Mouse (Mus musculus) MEL (cell line): ENCODE data around the gene Ly6g5b. TPM values are rescaled to one million over a fixed set of nuclear protein-coding genes. Genes with fewer than 3 reads are reported as not detected.

Experiments
- DNase-seq: peaks from one replicate; pipeline ENCODE4 v3.0.0; 2011; ENCODE audit warnings: low read depth, low spot score
- H3K27ac ChIP-seq: 2 replicates; pipeline ENCODE4 v1.5.1; 2012; ENCODE audit warnings: low read depth, mild to moderate bottlenecking, control low read depth, low read length, moderate library complexity; ENCODE audit not compliant: control insufficient read depth
- H3K27me3 ChIP-seq, 2 experiments: fragments of 150-350 bp in 1 of 2; sonication (generic) in 1 of 2; 2 replicates each; pipeline ENCODE4 v1.6.1; 2012; ENCODE audit warnings: low read length in 2 of 2, mild to moderate bottlenecking in 2 of 2, improper control_type of control experiment in 1 of 2, moderate library complexity in 1 of 2; ENCODE audit not compliant: insufficient read depth in 2 of 2, control insufficient read depth in 1 of 2
- H3K36me3 ChIP-seq, 2 experiments: 2 replicates each; pipeline ENCODE4 v1.6.1; 2012 to 2014; ENCODE audit warnings: low read length in 2 of 2, improper control_type of control experiment in 1 of 2, inconsistent platforms in 1 of 2, mild to moderate bottlenecking in 1 of 2; ENCODE audit not compliant: insufficient read depth in 2 of 2, control insufficient read depth in 1 of 2
- H3K4me1 ChIP-seq, 2 experiments: fragments of 150-350 bp in 1 of 2; sonication (generic) in 1 of 2; 2 replicates each; pipeline ENCODE4 v1.6.1; 2012; ENCODE audit warnings: low read length in 2 of 2, improper control_type of control experiment in 1 of 2, mild to moderate bottlenecking in 1 of 2; ENCODE audit not compliant: insufficient read depth in 2 of 2, control insufficient read depth in 1 of 2
- H3K4me3 ChIP-seq, 2 experiments: fragments of 150-350 bp in 1 of 2; sonication (generic) in 1 of 2; 2 replicates each; pipeline ENCODE4 v1.5.1; 2012; ENCODE audit warnings: low read depth in 2 of 2, low read length in 2 of 2, mild to moderate bottlenecking in 2 of 2, moderate library complexity in 2 of 2, control low read depth in 1 of 2, improper control_type of control experiment in 1 of 2; ENCODE audit not compliant: control insufficient read depth in 1 of 2, insufficient read depth in 1 of 2
- H3K79me2 ChIP-seq: 2 replicates; pipeline ENCODE4 v1.6.1; 2012; ENCODE audit warnings: mild to moderate bottlenecking, low read length, moderate library complexity; ENCODE audit not compliant: control insufficient read depth, poor library complexity, insufficient read depth
- H3K9ac ChIP-seq: 2 replicates; pipeline ENCODE4 v1.6.1; 2012; ENCODE audit warnings: low read depth, mild to moderate bottlenecking, control low read depth, low read length, moderate library complexity; ENCODE audit not compliant: control insufficient read depth, poor library complexity, severe bottlenecking
- H3K9me3 ChIP-seq: fragments of 150-350 bp; sonication (generic); replicated peaks from 2 replicates; pipeline ENCODE4 v1.6.1; 2012; ENCODE audit warnings: mild to moderate bottlenecking, low read length, improper control_type of control experiment, moderate library complexity; ENCODE audit not compliant: insufficient read depth
- CHD2 ChIP-seq: IDR thresholded peaks from 2 replicates; pipeline ENCODE4 v1.6.1; 2011; ENCODE audit warnings: low read length, improper control_type of control experiment
- ETS1 ChIP-seq: IDR thresholded peaks from 2 replicates; pipeline ENCODE4 v1.6.1; 2012; ENCODE audit warnings: low read depth, mild to moderate bottlenecking, inconsistent platforms, low read length, improper control_type of control experiment, moderate library complexity
- GABPA ChIP-seq: IDR thresholded peaks from 2 replicates; pipeline ENCODE4 v1.6.1; 2012; ENCODE audit warnings: low read depth, mild to moderate bottlenecking, inconsistent platforms, low read length, improper control_type of control experiment, moderate library complexity
- GATA1 ChIP-seq: IDR thresholded peaks from 2 replicates; pipeline ENCODE4 v1.6.1; 2011; ENCODE audit warnings: low read depth, low read length, improper control_type of control experiment
- KAT2A ChIP-seq: conservative IDR thresholded peaks from 2 replicates; pipeline ENCODE4 v1.6.1; 2012; ENCODE audit warnings: low read depth, low read length, improper control_type of control experiment, inconsistent platforms
- MAFK ChIP-seq: IDR thresholded peaks from 2 replicates; pipeline ENCODE4 v1.6.1; 2011; ENCODE audit warnings: low read depth, mild to moderate bottlenecking, low read length, improper control_type of control experiment, borderline replicate concordance
- MYB ChIP-seq: IDR thresholded peaks from 2 replicates; pipeline ENCODE4 v1.6.1; 2011; ENCODE audit warnings: mild to moderate bottlenecking, low read depth, low read length, improper control_type of control experiment
- MYC ChIP-seq: IDR thresholded peaks from 2 replicates; pipeline ENCODE4 v1.6.1; 2011; ENCODE audit warnings: low read depth, mild to moderate bottlenecking, low read length, improper control_type of control experiment, moderate library complexity
- POLR2A ChIP-seq, 2 experiments: IDR thresholded peaks; 2 replicates each; pipeline ENCODE4 v1.6.1; 2011 to 2012; ENCODE audit warnings: low read length in 2 of 2, mild to moderate bottlenecking in 2 of 2, control low read depth in 1 of 2, improper control_type of control experiment in 1 of 2, low read depth in 1 of 2, moderate library complexity in 1 of 2; ENCODE audit not compliant: control insufficient read depth in 1 of 2, insufficient read depth in 1 of 2, poor library complexity in 1 of 2
- POLR2AphosphoS2 ChIP-seq: IDR thresholded peaks from 2 replicates; pipeline ENCODE4 v1.6.1; 2011; ENCODE audit warnings: low read length, improper control_type of control experiment
- RCOR1 ChIP-seq: IDR thresholded peaks from 2 replicates; pipeline ENCODE4 v1.6.1; 2012; ENCODE audit warnings: low read depth, mild to moderate bottlenecking, inconsistent platforms, low read length, improper control_type of control experiment
- SMC3 ChIP-seq: IDR thresholded peaks from 2 replicates; pipeline ENCODE4 v1.6.1; 2011; ENCODE audit warnings: low read depth, low read length, improper control_type of control experiment
- TBP ChIP-seq: IDR thresholded peaks from 2 replicates; pipeline ENCODE4 v1.8.0; 2011; ENCODE audit warnings: low read depth, low read length, improper control_type of control experiment
- TCF12 ChIP-seq: IDR thresholded peaks from 2 replicates; pipeline ENCODE4 v1.6.1; 2014; ENCODE audit warnings: low read depth, mild to moderate bottlenecking, inconsistent platforms, low read length, improper control_type of control experiment, moderate library complexity
- UBTF ChIP-seq: IDR thresholded peaks from 2 replicates; pipeline ENCODE4 v1.6.1; 2012; ENCODE audit warnings: low read depth, mild to moderate bottlenecking, inconsistent platforms, low read length, improper control_type of control experiment, moderate library complexity, borderline replicate concordance; ENCODE audit not compliant: insufficient read depth
- USF1 ChIP-seq: IDR thresholded peaks from 2 replicates; pipeline ENCODE4 v1.6.1; 2014; ENCODE audit warnings: low read depth, mild to moderate bottlenecking, inconsistent platforms, low read length, improper control_type of control experiment, moderate library complexity
- ZC3H11A ChIP-seq: IDR thresholded peaks from 2 replicates; pipeline ENCODE4 v1.6.1; 2012; ENCODE audit warnings: low read depth, mild to moderate bottlenecking, inconsistent platforms, low read length, improper control_type of control experiment
- ZKSCAN1 ChIP-seq: IDR thresholded peaks from 2 replicates; pipeline ENCODE4 v1.6.1; 2012; ENCODE audit warnings: low read depth, mild to moderate bottlenecking, inconsistent platforms, low read length, improper control_type of control experiment, moderate library complexity
- ZMIZ1 ChIP-seq: IDR thresholded peaks from 2 replicates; pipeline ENCODE4 v1.6.1; 2012; ENCODE audit warnings: low read depth, mild to moderate bottlenecking, inconsistent platforms, low read length, improper control_type of control experiment, moderate library complexity
- polyA plus RNA-seq, 2 experiments: library from polyadenylated mRNA; stranded (reverse) in 1 of 2; unstranded in 1 of 2; fragments of >175 nt in 1 of 2; fragments of >200 nt in 1 of 2; gene quantifications; 2 replicates each; pipeline versions ENCODE4 v1.2.1 to v1.2.4; 2012; ENCODE audit warnings: low replicate concordance in 2 of 2, low read depth in 1 of 2; ENCODE audit not compliant: insufficient read length in 2 of 2, insufficient read depth in 1 of 2, missing spikeins in 1 of 2
- total RNA-seq: library from RNA; depleted of rRNA; stranded (reverse); fragments of 300-350 nt; gene quantifications from 2 replicates; pipeline ENCODE4 v1.2.3, GENCODE M21; 2012

Ly6g5b gene
- total and polyA plus RNA-seq, 3 experiments, result 0.65 to 1.4 TPM; not detected in 1

DNA sequence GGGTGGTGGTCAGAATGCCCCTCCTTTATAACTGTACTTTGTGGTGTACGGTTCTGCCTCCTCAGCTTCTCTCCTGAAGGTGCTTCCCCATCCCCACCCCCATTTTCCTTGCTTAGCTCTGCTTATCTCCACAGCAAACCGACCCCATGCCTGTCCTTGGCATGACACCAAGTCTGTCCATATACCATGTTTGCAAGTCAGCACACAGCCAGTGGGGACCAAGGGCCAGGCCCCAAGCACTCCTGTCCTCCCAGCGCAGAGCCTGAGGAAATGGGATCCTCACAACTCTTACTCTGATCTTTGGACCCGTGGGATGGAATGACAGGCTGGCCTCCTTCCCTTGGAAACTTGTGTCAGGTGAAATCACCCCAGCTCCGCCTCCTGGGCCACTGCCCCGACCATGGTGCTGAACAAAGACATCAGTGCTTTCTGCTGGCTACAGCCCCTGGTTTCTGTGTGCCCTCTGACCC lies 12.0 kb downstream of the Ly6g5b start (continued):
- no peak for TF ChIP-seq ZC3H11A
- TF ChIP-seq MYC, result peak; percentile 63
- no peak for TF ChIP-seq USF1
- TF ChIP-seq CHD2, result peak; percentile 82
- TF ChIP-seq ETS1, result peak; percentile 96
- TF ChIP-seq MAFK, result peak; percentile 67
- TF ChIP-seq SMC3, result no peak
- TF ChIP-seq ZMIZ1, result no peak
- 0 out of 2 replicates have a peak, but pooled peaks have one; percentile 61 for TF ChIP-seq TBP
- TF ChIP-seq MYB, result peak; percentile 86
- TF ChIP-seq ZKSCAN1, result no peak
- peak; percentile 67 for TF ChIP-seq RCOR1
- TF ChIP-seq POLR2AphosphoS2, result no peak; the same call in 1 of the 2 replicates
- TF ChIP-seq TCF12, result peak; percentile 86
- TF ChIP-seq UBTF, result no peak
- TF ChIP-seq KAT2A, result no peak
- TF ChIP-seq POLR2A (IDR thresholded peaks at IDR 0.05; ENCODE audit: control insufficient read depth in 1 of 2, insufficient read depth in 1 of 2, low read depth in 1 of 2, low read length in 2 of 2, poor library complexity in 1 of 2), result no peak; a peak in 1 of 4 replicates

DNA sequence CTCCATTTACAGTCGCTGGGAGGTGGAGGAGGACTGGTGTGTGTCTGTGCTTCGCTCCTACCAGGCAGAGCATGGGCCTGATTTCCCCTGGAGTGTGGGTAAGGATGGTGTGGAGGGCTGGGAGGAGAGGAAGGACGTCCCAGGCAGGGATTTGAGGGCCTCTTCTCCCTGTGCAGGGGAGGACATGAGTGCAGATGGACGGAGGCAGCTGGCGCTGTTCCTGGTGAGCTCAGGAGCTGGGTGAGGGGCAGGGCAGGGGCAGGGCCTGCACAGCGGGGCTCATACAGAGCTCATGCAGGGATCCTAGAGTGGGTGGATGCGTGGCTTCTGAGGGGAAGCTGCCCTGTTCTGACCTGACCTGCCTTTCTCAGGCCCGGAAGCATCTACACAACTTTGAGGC lies 12.9 kb downstream of the Ly6g5b start:
- Histone ChIP-seq H3K4me1 (peaks cover 22 to 36% of the 10 kb centered on the region in 2 experiments), H3K4me3 (no peak overlapping the region), H3K9ac (peak overlapping the region; percentile 64; the same call in 1 of the 2 replicates)

DNA sequence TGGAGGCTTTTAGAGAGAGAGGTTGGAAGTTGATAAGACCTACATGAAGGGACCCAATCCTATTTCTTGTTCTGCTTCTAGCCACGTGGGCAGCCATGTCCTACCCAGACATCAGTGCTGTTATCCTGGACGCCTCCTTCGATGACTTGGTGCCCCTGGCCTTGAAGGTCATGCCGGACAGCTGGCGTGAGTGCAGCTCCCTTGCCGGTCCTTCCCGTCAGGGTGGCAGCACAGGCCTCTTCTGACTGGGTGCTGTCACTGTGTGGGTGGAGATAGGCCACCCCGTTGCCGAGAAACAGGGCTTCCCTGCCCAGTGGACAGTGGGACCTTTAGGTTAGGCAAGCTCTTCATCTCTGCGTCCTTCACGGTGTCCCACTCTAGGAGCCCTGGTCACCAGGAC lies 14.1 kb downstream of the Ly6g5b start:
- peaks cover 0 to 31% of the 10 kb centered on the region in 2 experiments for H3K36me3 ChIP-seq
- no peak overlapping the region for H3K9ac ChIP-seq
- H3K27me3 ChIP-seq, result no peaks in the 10 kb centered on the region
- TF ChIP-seq GATA1 (no peak), GABPA (no peak)
- TF ChIP-seq, all 39 proteins: peak for 0
- no peak for DNase-seq
- Histone ChIP-seq H3K9me3 (no peaks in the 10 kb centered on the region), H3K79me2 (no peaks in the 10 kb centered on the region), H3K27ac (no peak overlapping the region), H3K4me1 (peaks cover 22 to 36% of the 10 kb centered on the region in 2 experiments), H3K4me3 (no peak overlapping the region)

More for the DNA sequence above, 12.9 kb downstream of the Ly6g5b start:
- DNase-seq, result no peak
- no peaks in the 10 kb centered on the region for H3K79me2 ChIP-seq
- no peaks in the 10 kb centered on the region for H3K27me3 ChIP-seq
- H3K36me3 ChIP-seq, result peaks cover 0 to 31% of the 10 kb centered on the region in 2 experiments
- H3K27ac ChIP-seq, result peak overlapping the region; percentile 96
- H3K9me3 ChIP-seq, result no peaks in the 10 kb centered on the region
- no peak for TF ChIP-seq MYC
- TF ChIP-seq, all 39 proteins: peak for 0
